Mouse (Mus musculus) B cell, adult 62 days (primary cell): ENCODE measurements around the gene Cela3a. TPM values are rescaled to one million over a fixed set of nuclear protein-coding genes. Genes with fewer than 3 reads are reported as not detected.

Experiments
- total RNA-seq: library from RNA; stranded (reverse); gene quantifications from 4 replicates; pipeline ENCODE4 v1.2.4, GENCODE M21; 2023

Gene Cela3a
- not detected in 4 replicates for total RNA-seq

DNA sequence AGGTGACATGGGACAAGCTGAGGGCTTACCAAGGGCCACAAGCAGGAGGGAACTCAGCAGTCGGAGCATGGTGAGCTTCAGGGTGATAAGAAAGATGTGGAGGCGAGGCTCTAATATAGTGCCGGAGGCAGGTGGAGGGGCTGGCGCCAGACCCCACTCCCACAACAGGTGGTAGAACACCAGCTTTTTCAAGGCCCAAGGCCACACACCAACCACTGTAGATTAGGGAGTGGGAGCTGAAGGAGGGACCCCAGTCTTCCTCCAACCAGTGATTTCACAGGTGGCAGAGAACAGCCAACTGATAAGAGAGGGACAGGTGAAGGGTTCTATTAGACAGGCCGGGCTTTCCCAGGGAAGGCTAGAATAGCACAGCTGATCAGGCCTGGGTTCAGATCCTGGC, at the start of gene Cela3a:
Gene Cela3a (minus strand): TSS at position 101 of the 400 bp plus-strand sequence.

GRCm38 (mm10) chr4:137453234-137453767, 43.7 kb upstream of the Cela3a start, which contains the start of gene 1700013G24Rik:
TSS of gene 1700013G24Rik (plus strand) at chr4:137453284.

GRCm38 (mm10) chr4:137430502-137430901, 20.9 kb upstream of the Cela3a start, which contains the start of gene Cela3b:
TSS of gene Cela3b (minus strand) at chr4:137430540.

DNA sequence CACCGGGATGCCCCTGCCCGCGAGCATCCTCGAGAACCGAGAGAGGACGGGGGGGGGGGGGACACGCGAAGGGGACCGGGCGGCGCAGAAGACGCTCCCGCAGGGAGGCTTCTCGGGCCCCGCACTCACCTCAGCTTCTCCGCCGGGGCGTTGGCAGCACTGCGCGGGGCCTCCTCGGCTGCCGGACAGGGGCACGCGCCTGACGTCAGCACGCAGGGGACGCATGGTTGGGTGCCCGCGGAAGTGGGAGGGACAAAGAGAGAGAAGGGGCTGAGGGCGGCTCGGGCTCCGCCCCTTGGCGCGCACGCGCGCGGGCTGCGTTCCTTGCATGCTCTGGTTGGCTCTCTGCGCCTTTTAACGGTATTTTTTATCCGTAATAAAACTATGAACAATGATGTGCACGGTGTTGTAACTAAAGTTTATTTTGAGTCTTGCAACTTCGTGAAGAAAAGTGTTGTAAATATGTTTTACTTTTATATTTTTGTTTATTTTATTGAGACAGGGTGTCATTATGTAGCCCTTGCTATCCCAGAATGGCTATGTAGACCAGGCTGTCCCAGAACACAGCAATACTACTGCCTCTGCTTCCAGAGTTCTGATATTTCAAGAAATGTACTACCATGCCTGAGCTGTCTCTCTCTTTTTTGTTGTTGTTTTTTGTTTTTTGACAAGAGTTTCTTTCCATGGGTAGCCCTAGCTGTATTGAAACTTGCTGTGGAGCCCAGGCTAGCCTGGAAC, 51.9 kb downstream of the Cela3a start, which contains the start of gene Cdc42:
Gene Cdc42 (minus strand): TSS at position 204 of the 738 bp plus-strand sequence.

Other genes with a start within 250 kb of the Cela3a start
- 0.21 TPM in 1 of 4 replicates, not detected in the others for gene Wnt4, start 132.3 kb downstream of the Cela3a start, total RNA-seq
- gene Cdc42, start 52.1 kb downstream of the Cela3a start, total RNA-seq, result 451 to 497 TPM (median 480 TPM) in 4 replicates
- gene Cela3b, start 20.7 kb upstream of the Cela3a start, total RNA-seq, result not detected in 4 replicates
- gene 1700013G24Rik, start 43.5 kb upstream of the Cela3a start, total RNA-seq, result not detected in 4 replicates
- 2.0 to 2.4 TPM (median 2.1 TPM) in 4 replicates for gene Hspg2, start 59.0 kb upstream of the Cela3a start, total RNA-seq
- not detected in 4 replicates for gene Ldlrad2, start 164.8 kb upstream of the Cela3a start, total RNA-seq
- gene Usp48, start 184.0 kb upstream of the Cela3a start, total RNA-seq, result 229 to 245 TPM (median 234 TPM) in 4 replicates